Mouse (Mus musculus) kidney, postnatal 0 days (tissue): ENCODE data around the gene Nedd8. TPM values are rescaled to one million over a fixed set of nuclear protein-coding genes. Genes with fewer than 3 reads are reported as not detected.

Source experiments
- ATAC-seq: fragments of 200-750 bp; cut with Nextera tagmentation; replicated peaks from 2 replicates; pipeline ENCODE4 v1.8.0; 2017; ENCODE audit warnings: low read depth, moderate number of reproducible peaks, moderate TSS enrichment, moderate library complexity; ENCODE audit not compliant: low FRiP score
- DNase-seq: peaks from one replicate; pipeline ENCODE4 v3.0.0-alpha.2; 2016; ENCODE audit warnings: low spot score
- H3K27ac ChIP-seq: fragments of 300-500 bp; sonication (generic); 2 replicates; pipeline ENCODE4 v1.5.1; 2014; ENCODE audit warnings: mild to moderate bottlenecking
- H3K27me3 ChIP-seq: fragments of 300-500 bp; sonication (generic); 2 replicates; pipeline ENCODE4 v1.6.1; 2014; ENCODE audit warnings: low read length, mixed read lengths; ENCODE audit not compliant: insufficient read depth
- H3K36me3 ChIP-seq: fragments of 300-500 bp; sonication (generic); 2 replicates; pipeline ENCODE4 v1.6.1; 2014; ENCODE audit warnings: low read length, mixed read lengths; ENCODE audit not compliant: insufficient read depth
- H3K4me1 ChIP-seq: fragments of 300-500 bp; sonication (generic); replicated peaks from 2 replicates; pipeline ENCODE4 v1.6.1; 2014; ENCODE audit warnings: antibody characterized with exemption, low read length, mixed read lengths; ENCODE audit not compliant: insufficient read depth
- H3K4me2 ChIP-seq: fragments of 300-500 bp; sonication (generic); 2 replicates; pipeline ENCODE4 v1.6.1; 2014; ENCODE audit warnings: mild to moderate bottlenecking, low read length, moderate library complexity, mixed read lengths
- H3K4me3 ChIP-seq: fragments of 300-500 bp; sonication (generic); replicated peaks from 2 replicates; pipeline ENCODE4 v1.5.1; 2014; ENCODE audit warnings: low read depth, low read length
- H3K9ac ChIP-seq: fragments of 300-500 bp; sonication (generic); 2 replicates; pipeline ENCODE4 v1.6.1; 2014; ENCODE audit warnings: low read depth, low read length
- H3K9me3 ChIP-seq: fragments of 300-500 bp; sonication (generic); replicated peaks from 2 replicates; pipeline ENCODE4 v1.6.1; 2016; ENCODE audit warnings: low read length, inconsistent platforms, mixed read lengths
- CTCF ChIP-seq: IDR thresholded peaks from 2 replicates; pipeline ENCODE4 v1.5.1; 2016; ENCODE audit warnings: antibody characterized with exemption, low read depth, mild to moderate bottlenecking, moderate library complexity
- WGBS: fragments of 180-500 bp; shearing (Covaris S2); extraction: QIAGEN DNeasy Blood & Tissue Kit; methylation state at CpG from one replicate; pipeline ENCODE4 v1.1.7; 2014; 5-methylcytosine and 5-hydroxymethylcytosine counted together
- polyA plus RNA-seq: library from polyadenylated mRNA; unstranded; fragments of >200 nt; fragmentation: Nextera tagmentation; extraction: Ambion mirVana; gene quantifications from 2 replicates; pipeline ENCODE4 v1.2.1, GENCODE M21; 2015

The Nedd8 gene
- 508 and 548 TPM in 2 replicates for polyA plus RNA-seq

- H3K4me2 ChIP-seq: peak within 1 kb of the TSS; percentile 76
- ATAC-seq: peak; percentile 94
- peak; percentile 99 for DNase-seq
- peak within 1 kb of the TSS; percentile 82 for H3K27ac ChIP-seq
- H3K9ac ChIP-seq: peak within 1 kb of the TSS; percentile 81
- H3K36me3 ChIP-seq: peaks cover 14% of the 10 kb centered on the region
- peak within 1 kb of the TSS; percentile 70 for H3K4me3 ChIP-seq
- H3K27me3 ChIP-seq: no peaks in the 10 kb centered on the region
- peaks cover 13% of the 10 kb centered on the region for H3K4me1 ChIP-seq
- no peak for TF ChIP-seq CTCF
- H3K9me3 ChIP-seq: no peaks in the 10 kb centered on the region
- under 1% methylated on average over 38 of the region's 38 CpGs for WGBS
Measured at GRCm38 (mm10) chr14:55671833-55672740, at the start of gene Nedd8, which contains the start of gene Gmpr2. Gene Nedd8 (minus strand): TSS chr14:55672124. Gene Gmpr2 (plus strand): TSS chr14:55671941.

- Histone ChIP-seq H3K36me3 (peaks cover 25% of the 10 kb centered on the region; the same call in 1 of the 2 replicates), H3K4me3 (peak overlapping the region; percentile 84; the same call in 1 of the 2 replicates), H3K27ac (peak overlapping the region; percentile 39), H3K4me2 (peak overlapping the region; percentile 62), H3K27me3 (no peaks in the 10 kb centered on the region), H3K9ac (no peak overlapping the region), H3K9me3 (no peaks in the 10 kb centered on the region), H3K4me1 (no peaks in the 10 kb centered on the region)
- WGBS: 68% methylated on average over 6 of the region's 6 CpGs
- TF ChIP-seq CTCF: no peak
- ATAC-seq: no peak
- no peak for DNase-seq
Measured at GRCm38 (mm10) chr14:55721076-55721475, 49.2 kb upstream of the Nedd8 start.

GRCm38 (mm10) chr14:55720666-55721065 is 48.7 kb upstream of the Nedd8 start:
- peak overlapping the region; percentile 39 for H3K27ac ChIP-seq
- H3K4me1 ChIP-seq: no peaks in the 10 kb centered on the region
- WGBS: 91% methylated on average over 12 of the region's 12 CpGs
- no peaks in the 10 kb centered on the region for H3K27me3 ChIP-seq
- no peak overlapping the region for H3K4me3 ChIP-seq
- peaks cover 27% of the 10 kb centered on the region; the same call in 1 of the 2 replicates for H3K36me3 ChIP-seq
- ATAC-seq (no peak), DNase-seq (no peak)
- TF ChIP-seq CTCF: no peak
- H3K9ac ChIP-seq: no peak overlapping the region
- H3K4me2 ChIP-seq: peak overlapping the region; percentile 62; the same call in 1 of the 2 replicates
- H3K9me3 ChIP-seq: no peaks in the 10 kb centered on the region

- no peak overlapping the region for H3K4me2 ChIP-seq
- WGBS: 88% methylated on average over 6 of the region's 6 CpGs
- DNase-seq (no peak), ATAC-seq (no peak)
- H3K27ac ChIP-seq: no peak overlapping the region
- no peaks in the 10 kb centered on the region for H3K4me1 ChIP-seq
- TF ChIP-seq CTCF: no peak
- H3K4me3 ChIP-seq: no peak overlapping the region
- no peak overlapping the region for H3K9ac ChIP-seq
- no peaks in the 10 kb centered on the region for H3K27me3 ChIP-seq
- peaks cover 27% of the 10 kb centered on the region; the same call in 1 of the 2 replicates for H3K36me3 ChIP-seq
- no peaks in the 10 kb centered on the region for H3K9me3 ChIP-seq
Measured at GRCm38 (mm10) chr14:55719737-55720136, 47.8 kb upstream of the Nedd8 start.

GRCm38 (mm10) chr14:55716884-55717283 is 45.0 kb upstream of the Nedd8 start:
- no peak overlapping the region for H3K4me3 ChIP-seq
- peak; percentile 77 for ATAC-seq
- no peak for DNase-seq
- peaks cover 27% of the 10 kb centered on the region; the same call in 1 of the 2 replicates for H3K36me3 ChIP-seq
- 64% methylated on average over 8 of the region's 8 CpGs for WGBS
- peak overlapping the region; percentile 36; the same call in 1 of the 2 replicates for H3K27ac ChIP-seq
- TF ChIP-seq CTCF: no peak
- no peak overlapping the region for H3K9ac ChIP-seq
- 0 out of 2 replicates have a peak, but pooled peaks cover 7% of the 10 kb centered on the region for H3K27me3 ChIP-seq
- H3K4me2 ChIP-seq: no peak overlapping the region
- H3K9me3 ChIP-seq: no peaks in the 10 kb centered on the region
- H3K4me1 ChIP-seq: 0 out of 2 replicates have a peak, but pooled peaks cover 6% of the 10 kb centered on the region

- no peak overlapping the region for H3K4me3 ChIP-seq
- no peaks in the 10 kb centered on the region for H3K9me3 ChIP-seq
- no peak overlapping the region for H3K4me2 ChIP-seq
- peaks cover 27% of the 10 kb centered on the region; the same call in 1 of the 2 replicates for H3K36me3 ChIP-seq
- ATAC-seq (no peak), DNase-seq (no peak)
- 89% methylated on average over 6 of the region's 6 CpGs for WGBS
- H3K9ac ChIP-seq: no peak overlapping the region
- H3K4me1 ChIP-seq: 0 out of 2 replicates have a peak, but pooled peaks cover 6% of the 10 kb centered on the region
- 0 out of 2 replicates have a peak, but pooled peaks cover 7% of the 10 kb centered on the region for H3K27me3 ChIP-seq
- no peak for TF ChIP-seq CTCF
- H3K27ac ChIP-seq: no peak overlapping the region
Measured at GRCm38 (mm10) chr14:55716271-55716670, 44.3 kb upstream of the Nedd8 start.
